Mouse (Mus musculus) kidney, postnatal 14 days (tissue): Measurements from ENCODE around the gene Capn7.

Source experiments
- DNase-seq: peaks from one replicate; pipeline ENCODE4 v3.0.0; 2022; ENCODE audit warnings: mixed read lengths

The Capn7 gene

DNA sequence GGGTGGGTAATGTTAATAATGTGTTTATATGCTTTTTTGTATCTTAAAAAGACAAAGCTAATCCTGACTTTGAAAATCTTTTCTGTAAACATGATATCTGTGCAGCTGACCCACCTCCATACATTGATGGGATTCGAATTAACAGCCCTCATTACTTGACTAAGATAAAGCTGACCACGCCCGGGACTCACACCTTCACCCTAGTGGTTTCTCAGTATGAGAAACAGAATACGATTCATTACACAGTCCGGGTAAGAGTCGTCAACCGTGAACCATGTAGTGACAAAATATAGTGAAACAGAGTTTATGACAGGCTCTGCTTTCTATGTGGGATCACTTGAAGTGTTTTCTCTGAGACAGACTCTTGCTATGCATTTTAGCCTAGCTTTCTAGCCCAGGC is 31.5 kb downstream of the Capn7 start:
- DNase-seq: no peak

GRCm38 (mm10) chr14:31369377-31369776 is 32.9 kb downstream of the Capn7 start:
- no peak for DNase-seq

GRCm38 (mm10) chr14:31374390-31374789 is 38.0 kb downstream of the Capn7 start:
- DNase-seq: no peak

DNA sequence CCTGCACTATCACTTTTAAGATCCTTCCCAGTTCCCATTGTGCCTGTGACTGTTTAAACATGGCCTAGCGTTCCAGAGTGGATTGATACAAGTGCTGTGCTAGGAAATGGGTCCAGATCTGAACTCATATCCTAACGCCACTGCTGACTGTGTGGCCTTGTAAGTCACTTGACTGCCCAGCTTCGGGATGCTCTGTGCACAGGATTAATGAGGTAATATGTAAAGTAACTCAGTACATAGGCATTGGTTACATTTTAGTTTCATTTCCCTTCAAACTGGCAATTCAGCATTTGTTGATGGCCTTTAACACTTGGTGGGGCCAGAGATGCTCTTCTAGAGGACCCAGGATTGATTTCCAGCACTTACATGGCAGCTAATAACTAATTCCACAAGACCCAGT is 39.9 kb downstream of the Capn7 start:
- DNase-seq: no peak

DNA sequence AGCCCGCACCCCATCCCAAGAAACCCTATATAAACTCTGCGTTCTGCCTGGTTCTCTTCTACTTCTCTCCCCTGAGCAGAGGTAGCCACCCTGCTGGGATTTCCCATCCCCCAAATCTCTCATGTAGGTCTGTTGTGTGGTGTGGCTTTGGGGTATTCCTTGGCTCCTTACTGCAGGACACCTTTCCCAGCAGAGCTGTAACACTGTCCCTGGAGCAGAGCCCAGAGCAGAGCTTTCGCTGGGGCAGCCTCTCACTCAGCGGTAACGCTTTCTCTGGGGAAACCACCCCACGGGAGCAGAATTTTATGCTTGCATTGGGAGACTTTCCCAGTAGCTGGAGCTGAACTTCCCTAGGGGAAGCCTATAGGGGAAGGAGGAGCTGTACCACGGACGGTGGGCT is 45.8 kb downstream of the Capn7 start:
- DNase-seq: no peak

DNA sequence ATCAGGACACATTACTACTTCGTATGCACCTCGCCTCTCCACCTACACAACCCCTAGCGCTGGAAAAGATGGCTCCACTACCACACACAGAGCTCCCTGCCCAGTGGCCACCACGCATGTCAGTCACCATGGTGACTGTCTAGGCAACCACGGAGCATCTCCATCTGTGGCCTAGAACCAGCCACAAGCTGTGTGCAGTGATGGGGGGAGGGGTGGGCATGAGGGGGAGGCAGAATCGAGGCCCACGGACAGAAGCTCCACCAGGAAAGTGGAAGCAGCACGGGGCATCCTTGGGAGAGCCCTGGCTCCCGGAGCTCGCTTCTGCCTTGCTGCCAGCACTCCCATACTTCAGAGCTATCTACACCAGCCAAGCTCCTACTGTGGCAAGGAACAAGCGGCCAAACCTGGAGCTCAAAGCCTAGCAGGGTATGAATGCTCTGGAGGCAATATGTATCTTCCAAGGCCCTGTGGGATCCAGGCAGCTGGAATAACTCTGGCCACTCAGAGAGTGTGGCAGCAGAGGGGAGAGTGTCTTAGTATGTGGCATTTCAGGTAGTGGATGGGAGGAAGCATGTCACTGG is 47.1 kb downstream of the Capn7 start:
- DNase-seq: no peak

GRCm38 (mm10) chr14:31384366-31385323 is 48.2 kb downstream of the Capn7 start:
- DNase-seq: peak; percentile 84

GRCm38 (mm10) chr14:31385406-31385805 is 49.0 kb downstream of the Capn7 start:
- DNase-seq: no peak

- DNase-seq: peak; percentile 92
Observed at GRCm38 (mm10) chr14:31385977-31386697, 49.7 kb downstream of the Capn7 start.

DNA sequence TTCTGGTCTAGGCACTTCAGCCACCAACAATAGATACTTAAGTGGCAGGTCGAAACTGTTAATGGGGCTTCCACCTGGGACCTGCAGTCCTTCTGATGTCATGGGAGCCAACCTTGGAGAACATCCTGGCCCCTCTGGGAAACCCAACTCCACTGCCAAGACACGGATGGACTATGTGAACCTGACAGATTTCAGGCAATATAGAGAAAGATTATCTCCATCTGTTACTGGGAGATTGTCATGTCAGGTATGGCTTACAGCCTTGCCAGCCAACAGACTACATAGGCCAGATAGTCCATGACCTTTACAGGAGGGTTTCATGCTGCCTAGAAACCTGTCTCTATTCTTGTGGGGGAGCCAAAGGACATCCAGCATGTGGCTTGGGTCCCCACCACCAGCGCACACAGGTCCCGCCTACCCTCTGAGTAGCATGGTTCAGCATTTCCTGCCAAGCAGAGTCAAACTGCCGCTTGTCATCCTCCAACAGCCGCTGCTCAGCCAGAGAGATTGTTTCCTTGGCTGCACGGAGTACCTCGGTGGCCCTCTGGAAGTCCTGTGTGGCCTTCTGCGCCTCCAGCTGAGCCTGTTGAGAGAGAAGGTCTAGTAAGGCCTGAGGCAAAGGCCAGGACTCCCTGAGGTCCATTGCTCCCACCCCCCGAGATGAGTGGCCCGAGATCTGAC is 51.0 kb downstream of the Capn7 start:
- no peak for DNase-seq

DNA sequence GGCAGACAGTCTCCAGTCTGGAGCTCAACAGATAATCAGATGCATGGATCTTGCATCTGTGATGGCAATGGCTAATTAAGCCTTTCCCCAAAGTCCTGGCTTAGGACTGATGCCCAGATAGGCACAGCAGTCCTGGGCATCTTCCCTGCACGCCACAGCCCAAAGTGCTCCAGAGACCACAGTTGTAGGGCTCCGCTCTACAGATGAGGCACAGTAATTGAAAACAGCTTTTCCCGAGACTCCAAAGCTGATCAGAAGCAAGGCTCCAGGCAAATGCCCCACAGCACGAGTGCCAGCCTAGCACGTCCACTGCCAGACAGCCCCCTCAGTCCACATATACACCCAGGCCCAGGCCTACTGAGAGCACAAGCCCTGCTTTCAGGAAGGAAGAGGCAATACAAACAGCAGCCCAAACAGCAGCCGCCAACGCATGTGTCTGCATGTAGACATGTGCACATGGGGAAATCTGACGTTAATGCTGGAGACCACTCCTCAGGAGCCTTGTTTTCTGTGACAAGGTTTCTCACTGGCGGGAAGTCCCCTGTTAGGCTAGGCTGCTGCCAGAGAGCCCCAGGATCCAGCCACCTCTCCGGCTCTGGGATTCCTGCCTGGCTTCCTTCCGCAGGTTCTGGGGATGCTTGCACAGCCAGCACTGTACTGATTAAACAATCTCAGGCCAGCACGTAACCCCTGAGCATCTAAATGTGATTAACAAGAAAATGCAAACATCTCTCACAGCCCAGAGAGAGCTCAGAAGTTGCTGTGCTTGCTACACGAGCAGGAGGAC is 51.8 kb downstream of the Capn7 start:
- no peak for DNase-seq

DNA sequence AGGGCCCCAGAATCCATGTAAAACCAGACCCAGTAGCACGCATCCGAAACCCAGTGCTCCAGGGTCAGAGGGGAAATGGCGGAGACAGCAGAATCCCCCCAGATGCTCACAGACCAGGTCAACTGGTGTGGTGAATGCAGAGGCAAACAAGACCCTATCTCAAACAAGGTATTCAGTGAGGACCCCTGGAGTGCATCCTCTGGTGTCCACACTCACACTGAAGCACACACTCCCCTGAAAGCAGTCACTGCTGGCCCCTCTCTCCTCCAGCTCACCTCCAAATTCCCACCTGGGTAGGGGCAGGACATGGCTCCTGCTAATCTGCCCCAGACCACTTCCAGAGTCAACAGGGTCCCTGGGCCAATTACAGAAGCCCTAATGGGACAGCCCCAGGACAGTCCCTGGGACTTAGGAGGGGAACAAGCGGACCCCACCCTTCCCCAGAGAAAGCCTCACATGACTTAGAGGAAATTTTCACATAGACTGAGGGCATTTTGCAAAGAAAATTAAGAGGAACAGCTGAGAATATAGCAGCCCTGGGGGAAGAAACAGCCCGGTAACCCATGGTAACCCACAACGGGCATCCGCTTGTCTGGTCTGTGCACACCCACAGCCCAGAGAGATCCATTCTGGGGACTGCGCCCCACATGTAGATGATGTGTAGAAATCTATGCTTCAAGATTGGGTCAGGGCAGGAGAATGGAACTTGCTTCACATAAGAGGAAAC is 53.1 kb downstream of the Capn7 start:
- DNase-seq: no peak

DNA sequence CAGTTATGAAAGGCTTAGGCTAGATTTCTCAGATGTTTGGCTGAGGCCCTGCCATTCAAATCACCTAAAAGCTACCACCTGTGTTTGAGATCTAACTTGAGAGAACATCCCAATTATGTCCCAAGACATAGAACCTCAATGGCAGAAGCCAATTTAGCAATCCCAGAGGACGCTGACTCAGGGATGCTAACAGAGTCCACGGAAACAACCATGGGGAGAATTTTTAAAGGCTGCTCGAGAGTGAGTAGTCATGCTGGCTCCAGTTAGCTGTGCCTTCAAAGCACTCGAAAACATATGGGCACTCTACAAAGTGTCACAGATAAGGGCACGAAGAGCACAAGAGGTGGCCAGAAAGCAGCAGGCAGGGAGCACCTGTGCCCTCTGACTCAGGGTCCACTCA is 55.9 kb downstream of the Capn7 start:
- DNase-seq: no peak

DNA sequence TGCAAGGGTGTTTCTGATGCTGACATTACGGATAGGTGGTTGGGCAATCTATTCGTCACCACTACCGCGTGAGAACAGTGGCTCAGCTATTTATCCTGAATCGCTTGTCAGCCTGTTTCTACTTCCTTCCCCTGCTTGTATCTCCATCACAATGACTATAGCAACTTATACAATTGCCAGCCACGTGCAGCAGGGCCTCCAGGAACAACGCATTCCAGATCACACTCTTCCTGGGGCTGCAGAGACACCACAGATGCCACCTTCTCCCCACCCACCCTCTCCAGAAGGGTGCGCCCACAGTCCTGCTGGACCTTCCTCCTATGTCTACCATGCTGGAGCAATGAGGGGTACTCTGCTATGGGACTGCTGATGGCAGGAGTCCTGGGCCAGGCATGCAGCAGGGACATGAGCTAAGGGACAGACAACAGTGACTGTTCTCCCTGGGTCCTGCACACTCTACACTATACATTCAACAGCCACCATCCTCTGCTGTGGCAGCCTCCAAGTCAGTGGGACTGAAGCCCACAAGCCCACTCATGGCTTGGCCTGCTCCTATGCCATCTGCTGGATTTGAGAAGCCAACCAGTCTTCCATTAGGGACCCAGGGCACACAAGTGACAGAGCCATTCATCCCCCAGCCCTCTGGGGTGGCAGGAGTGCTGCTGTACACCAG is 56.6 kb downstream of the Capn7 start:
- DNase-seq: no peak

GRCm38 (mm10) chr14:31393546-31393890 is 57.1 kb downstream of the Capn7 start:
- DNase-seq: no peak

GRCm38 (mm10) chr14:31393936-31394630 is 57.6 kb downstream of the Capn7 start:
- DNase-seq: no peak

DNA sequence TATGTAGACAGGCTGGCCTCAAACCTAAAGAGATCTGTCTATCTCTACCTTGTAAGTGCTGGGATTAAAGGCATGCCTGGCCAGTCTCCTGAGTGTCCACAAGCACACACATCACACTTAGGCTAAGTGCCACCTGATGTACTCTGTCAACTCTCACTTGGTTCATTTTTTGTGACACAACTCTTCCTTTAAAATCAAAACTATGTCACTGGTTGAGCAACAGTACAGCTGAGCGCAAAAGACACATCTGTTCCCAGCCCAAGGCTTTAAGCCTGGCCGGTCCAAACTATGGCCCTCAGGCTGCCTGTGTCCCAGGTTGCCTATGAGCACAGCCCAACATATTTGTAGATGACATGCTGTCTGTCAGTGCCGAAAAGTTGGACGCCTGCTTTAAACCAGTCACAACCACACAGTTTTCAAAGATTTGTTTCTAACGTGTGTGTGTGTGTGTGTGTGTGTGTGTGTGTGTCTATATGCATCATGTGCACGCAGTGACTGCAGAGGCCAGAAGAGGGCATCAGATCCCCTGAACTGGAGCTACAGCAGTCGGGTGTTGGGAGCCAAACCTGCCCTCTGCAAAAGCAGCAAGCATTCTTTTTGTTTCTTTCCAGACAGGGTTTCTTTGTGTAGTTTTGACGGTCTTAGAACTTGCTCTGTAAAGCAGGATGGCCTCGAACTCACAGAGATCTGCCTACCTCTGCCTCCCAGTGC is 58.5 kb downstream of the Capn7 start:
- no peak for DNase-seq

DNA sequence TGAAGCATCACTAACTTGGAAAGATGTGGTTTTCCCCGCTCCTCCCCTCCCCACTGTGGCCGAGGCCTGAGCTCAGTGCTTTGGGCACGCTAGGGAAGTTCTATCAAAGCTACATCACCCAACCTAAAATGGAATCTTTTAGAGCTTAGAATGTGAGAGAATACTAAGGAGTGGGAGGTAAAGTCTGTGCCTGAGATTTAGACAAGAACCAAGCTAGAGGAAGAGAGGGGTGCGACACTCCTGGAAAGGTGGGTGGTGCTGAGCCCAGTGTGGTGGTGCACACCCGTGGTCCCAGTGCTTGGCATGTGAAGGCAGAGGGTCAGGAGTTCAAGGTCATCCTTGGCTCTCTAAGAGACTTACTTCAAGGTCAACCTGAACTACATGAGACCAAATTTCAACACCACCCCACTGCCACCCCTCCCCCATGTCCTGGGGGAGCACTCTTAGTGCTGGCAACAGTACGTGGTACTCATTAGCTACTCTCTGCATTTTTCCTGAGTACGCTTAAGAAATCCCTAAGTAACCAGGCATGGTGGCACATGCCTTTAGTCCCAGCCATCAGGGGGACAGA is 59.3 kb downstream of the Capn7 start:
- DNase-seq: no peak

GRCm38 (mm10) chr14:31396428-31396827 is 60.0 kb downstream of the Capn7 start:
- no peak for DNase-seq
